Mouse (Mus musculus): ENCODE data around the gene Csf2rb2.

GRCm38 (mm10) chr15:78243061-78243460 is 62.5 kb downstream of the Csf2rb2 start:
- TF ChIP-seq ZNF384 (IDR thresholded peaks at IDR 0.05; ENCODE audit: low read depth, low read length) (no peak), HCFC1 (IDR thresholded peaks at IDR 0.05; ENCODE audit: borderline replicate concordance, insufficient read depth, low read length) (no peak), MAFK (IDR thresholded peaks at IDR 0.05; ENCODE audit: insufficient read depth, low read depth, low read length) (no peak)
